Mouse (Mus musculus): ENCODE measurements around the gene Usp40.

The Usp40 gene

DNA sequence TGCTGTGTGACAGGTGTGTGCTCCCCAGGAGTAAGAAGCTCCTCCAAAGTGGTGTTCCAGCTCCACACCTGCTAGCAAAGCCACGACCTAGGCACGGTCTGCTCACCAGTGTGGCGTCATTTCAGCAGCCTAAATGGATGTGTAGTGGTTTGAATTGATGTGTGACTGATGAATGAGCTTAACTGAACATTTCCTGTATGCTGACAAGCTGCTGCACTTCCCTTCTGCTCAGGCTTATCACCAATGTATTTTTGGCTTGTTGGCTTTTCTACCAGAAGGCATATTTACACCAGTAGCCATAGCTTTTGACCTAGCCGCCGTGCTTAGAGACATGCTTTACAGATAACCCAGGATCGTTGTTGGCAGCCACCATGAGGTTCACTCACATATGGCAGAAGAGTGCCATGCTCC is 60.7 kb downstream of the Usp40 start:
- no peak for DNase-seq (ENCODE audit: low spot score)

DNA sequence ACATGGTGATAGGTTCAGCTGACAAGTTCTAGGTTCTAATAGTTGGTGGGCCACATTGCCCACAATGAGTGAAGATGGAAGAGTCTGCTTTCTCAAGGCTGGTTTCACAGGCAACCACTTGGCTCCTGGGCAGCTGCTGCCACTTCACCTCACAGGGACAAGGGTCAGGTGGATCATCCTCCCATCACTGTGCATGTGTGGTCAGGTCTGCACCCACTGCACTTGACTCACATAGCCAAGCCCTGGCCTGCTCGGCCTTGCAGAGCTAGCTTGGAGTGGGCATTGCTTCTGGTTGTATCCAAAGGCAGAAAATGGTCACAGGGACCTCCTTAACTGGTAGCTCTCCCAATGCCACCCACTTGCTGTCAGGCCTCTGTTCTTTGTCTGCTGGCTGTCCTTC is 66.6 kb downstream of the Usp40 start:
- no peak for DNase-seq (ENCODE audit: low spot score)

DNA sequence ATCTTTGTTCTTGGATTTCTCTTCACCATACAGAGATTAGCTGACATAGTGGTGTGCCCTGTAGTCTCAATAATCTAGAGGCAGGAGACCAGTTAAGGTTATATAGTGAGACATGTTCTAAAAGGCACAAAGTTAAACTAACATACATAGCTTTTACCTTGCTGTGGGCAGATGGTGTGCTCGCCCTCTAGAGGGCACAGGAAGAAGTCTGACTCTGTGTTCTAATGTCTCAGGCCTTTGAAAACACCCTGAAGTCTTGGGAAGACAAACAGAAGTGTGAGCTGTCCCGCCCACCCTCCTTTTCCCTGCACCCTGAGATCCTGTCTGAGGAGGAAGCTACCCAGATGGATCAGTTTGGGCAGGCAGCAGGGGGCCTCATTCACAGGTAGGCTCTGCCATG is 71.8 kb downstream of the Usp40 start:
- no peak for DNase-seq (ENCODE audit: low spot score)

DNA sequence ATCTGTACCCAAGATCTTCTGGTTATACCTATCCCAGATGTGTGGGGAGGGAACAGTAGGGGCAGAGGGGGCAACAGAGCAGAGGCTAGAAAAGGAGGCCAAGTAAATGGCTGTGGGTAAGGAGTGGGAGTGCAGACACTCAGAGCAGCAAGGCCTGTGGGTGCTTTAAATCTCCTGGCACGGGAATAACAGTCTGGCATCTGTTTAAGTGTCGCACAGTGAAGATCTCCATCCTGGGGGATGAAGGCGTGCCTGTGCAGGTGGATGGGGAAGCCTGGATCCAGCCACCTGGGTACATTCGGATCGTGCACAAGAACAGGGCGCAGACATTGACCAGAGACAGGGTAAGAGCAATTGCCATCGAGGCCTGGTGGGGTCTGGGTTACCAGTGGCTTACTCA is 72.3 kb downstream of the Usp40 start:
- no peak for DNase-seq (ENCODE audit: low spot score)

DNA sequence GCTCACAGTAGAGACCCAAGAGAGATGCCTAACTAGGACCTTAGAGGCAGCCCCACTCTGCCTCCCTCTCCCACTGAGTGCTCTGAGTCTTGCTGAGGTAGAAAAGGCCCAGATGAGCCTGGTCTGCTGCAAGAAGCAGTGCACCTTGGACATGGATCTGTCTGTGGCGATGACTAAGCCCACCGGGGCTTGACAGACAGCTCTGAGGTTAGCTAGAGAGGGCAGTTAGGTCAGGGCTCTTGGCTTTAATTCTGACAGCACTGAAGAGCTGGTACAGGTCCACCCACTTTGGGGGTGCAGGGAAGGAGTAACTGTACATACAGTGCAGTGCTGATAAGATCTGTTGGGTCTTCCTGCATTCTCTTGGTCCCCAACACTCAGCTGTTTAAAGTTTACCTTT is 72.8 kb downstream of the Usp40 start:
- no peak for DNase-seq (ENCODE audit: low spot score)

DNA sequence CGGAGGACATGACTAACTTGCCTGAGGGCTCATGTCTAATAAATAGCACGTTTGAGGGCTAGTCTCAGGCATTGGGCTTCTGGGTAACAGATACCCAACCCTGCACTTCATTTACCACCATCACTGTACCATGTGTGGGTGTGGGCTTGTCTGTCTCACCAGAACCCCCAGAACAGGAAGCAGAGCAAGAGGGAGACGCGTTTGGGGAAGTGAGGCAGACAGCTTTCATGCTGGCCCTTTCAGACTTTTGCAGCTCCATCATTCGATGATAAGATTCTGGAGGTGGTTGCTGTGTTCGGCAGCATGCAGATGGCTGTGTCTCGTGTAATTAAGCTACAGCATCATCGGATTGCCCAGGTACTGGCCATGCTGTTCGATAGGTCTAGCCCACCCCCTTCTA is 73.3 kb downstream of the Usp40 start:
- no peak for DNase-seq (ENCODE audit: low spot score)

DNA sequence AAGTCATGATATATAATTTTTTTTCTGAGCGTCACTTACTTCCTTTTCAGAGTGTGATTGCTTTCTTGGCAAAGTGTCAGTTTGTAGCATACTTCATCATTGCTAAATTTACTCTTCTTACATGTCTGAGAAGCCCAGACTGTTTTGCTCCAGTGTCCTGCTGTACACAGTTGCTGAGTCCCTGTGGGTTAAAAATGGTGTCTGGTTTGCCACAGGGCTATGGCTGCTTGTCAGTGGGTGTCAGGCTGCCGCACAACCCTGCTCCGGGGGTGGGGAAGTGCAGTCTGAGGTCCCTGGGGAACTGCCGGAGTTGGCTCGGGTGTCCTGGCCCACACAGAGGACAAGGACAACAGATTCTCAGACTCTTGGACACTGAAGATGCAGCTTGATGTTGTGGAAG is 75.3 kb downstream of the Usp40 start:
- DNase-seq (ENCODE audit: low spot score) = no peak

DNA sequence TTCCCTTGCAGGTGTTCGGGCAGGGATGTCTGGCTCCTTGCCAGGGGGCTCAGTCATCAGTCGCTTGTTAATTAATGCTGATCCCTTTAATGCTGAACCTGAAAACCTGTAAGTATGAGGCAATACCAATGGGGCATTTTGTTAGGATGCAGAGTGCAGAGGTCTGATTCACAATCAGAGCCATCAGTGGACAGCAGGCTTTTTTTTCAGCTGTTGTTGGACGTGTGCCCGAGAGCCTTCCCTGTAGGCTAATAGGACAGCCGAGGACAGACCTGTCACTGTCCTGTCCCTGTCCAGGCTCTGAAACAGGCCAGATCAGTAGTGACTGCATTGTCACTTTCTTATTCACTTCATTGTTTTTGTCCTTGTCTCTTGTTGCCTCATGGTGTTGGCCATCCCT is 78.6 kb downstream of the Usp40 start:
- DNase-seq (ENCODE audit: low spot score) = no peak

DNA sequence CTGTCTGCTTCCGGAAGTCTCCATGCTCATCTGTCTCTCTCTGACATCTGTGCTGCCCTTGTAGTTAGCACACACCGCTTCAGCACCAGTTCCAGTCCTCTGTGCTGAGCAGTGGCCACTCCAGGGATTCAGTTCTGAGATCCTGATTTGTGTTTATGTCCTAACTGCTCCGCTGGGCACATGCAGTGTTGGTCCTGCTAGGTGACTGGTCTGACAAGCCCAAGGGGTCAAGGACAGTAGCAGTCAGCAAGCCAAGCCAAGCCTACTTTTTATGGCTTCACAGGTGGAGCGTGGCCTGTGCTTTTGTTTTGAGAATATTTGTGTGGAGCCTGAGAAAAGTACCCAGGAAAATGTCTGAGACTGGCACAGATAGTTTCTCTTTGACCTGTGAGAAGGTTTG is 83.5 kb downstream of the Usp40 start:
- DNase-seq (ENCODE audit: low spot score) = no peak

DNA sequence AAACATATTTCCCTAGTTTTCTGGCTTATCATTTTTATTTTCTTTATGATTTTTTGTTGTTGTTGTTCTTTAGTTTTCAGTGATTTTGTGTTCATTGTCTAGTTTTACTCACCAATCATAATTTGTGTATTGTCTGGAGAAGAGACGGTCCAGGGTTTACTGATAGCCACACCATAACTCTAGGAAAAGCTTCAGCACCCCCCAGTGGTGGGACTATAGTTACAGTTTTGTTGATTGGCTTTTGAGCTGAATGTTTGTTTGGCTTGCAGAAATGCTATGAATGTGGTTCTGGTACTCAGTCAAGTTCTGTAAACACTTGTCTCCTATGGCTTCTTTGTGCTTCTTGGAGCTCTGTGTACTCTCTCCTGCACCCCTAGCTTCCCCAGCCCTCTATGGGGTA is 85.7 kb downstream of the Usp40 start:
- no peak for DNase-seq (ENCODE audit: low spot score)

DNA sequence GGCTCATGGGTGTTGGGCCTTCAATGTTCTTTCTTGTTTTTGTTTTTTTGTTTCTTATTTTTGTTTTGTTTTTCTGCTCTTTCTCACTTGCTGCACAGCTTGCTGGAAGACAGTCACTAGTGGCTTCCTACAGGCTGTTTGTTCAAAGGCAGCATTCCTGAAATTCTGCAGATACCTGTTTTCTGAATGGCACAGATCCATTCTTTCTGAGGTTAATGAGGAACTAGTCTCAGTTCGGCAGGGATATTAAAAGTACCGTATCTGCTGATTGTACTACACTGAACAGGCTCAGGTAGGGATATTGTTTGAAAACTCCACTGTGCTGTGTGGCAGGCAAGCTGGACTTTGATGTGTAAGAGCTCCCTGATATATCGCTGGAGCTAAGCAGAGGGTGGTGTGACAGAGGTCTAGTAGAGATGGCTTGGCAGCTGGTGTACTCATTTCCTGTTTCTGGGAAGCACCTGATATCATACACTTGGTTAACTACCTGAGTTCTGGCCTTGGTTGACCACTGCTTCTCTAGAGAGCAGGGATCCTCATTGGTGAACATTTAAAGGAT is 88.2 kb downstream of the Usp40 start:
- no peak for DNase-seq (ENCODE audit: low spot score)

DNA sequence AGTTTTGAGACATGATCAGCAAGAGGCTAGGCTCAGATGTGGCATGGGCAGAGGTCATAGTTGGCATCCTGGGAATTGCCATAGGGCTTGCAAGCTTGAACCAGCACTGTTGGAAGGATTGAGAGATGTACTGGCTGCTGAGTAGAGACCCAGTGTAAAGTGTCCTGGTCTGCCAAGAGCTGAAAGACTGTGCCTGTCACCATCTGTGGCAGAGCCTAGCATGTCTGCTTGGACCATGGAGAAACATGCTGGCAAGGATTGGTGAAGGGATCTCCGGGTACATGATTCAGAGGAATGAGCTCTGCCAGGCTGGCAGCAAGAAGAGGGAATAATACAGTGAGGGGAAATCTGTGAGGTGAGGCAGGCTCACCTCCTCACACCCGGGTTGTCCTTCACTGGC is 90.3 kb downstream of the Usp40 start:
- DNase-seq (ENCODE audit: low spot score) = no peak

DNA sequence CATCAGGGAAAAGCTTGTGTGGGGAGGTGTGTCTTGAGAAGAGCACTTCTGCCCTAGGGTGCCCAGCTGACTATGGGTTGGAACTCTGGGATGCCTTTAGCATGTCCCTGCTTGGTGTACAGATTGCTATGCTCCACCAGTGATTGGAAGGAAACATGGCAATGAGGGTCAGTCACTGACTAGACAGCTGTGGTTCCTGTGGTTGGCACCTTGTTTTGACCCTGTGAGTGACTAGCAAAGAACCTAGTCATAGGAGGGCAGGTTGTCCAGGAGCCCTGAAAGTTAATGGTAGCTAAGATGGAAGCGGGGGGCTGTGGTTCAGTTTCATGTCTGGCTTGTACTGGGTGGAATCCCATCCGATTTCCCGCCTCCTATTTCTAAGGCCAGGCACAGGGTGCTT is 91.0 kb downstream of the Usp40 start:
- no peak for DNase-seq (ENCODE audit: low spot score)

DNA sequence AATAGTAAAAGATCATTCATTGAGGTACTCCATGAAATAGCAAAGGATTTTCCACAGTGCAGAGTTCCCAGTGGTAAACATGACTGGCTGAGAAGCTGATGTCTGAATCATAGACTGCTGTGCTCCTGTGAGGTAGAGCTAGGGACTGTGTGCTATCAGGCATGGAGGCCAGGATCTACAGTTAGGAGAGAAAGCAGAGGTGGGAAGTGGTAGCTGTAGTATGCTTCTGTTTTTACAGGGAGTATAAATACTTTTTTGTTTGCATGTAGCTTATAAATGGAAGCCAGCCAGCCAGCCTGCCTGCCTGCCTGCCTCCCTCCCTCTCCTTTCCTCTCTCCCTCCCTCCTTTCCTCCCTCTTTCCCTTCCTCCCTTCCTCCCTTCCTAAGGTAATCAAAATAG is 95.0 kb downstream of the Usp40 start:
- no peak for DNase-seq (ENCODE audit: low spot score)

DNA sequence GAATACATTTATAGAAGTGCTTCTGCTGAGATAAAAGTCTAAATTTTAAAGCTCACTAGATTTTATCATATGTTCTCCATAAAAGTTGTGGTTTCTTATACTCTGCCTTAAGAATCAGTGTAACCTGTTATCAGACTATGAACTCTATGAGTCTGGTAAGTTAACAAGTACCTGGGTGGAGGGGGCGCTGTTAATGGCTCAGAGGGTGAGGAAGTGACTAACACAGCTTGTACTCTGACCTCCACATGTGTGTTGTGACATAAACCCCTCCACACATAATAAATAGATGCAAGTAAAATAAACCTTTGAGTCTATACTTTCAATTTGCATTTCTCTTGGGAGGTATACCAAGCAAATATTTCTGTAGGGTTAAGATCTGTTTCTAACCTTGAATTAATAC is 97.9 kb downstream of the Usp40 start:
- no peak for DNase-seq (ENCODE audit: low spot score)

DNA sequence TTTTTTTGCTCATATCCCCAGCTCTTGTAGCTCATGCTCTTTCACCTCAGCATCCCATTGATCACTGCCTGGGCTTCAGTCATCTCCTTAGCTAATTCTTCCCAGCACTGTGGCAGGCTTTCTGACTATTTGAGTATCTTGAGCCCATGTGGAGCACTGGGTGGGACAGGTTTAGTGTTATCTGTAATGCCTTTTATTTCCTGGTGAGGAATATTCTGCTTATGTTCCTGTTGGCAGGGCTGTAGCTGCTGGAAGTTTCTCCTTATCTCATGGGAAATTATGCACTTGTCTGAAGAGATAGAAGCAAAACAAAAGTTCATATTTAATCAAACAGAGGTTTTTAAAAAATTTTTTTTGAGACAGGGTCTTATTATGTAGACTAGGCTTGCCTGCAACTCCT is 98.8 kb downstream of the Usp40 start:
- DNase-seq (ENCODE audit: low spot score) = no peak

DNA sequence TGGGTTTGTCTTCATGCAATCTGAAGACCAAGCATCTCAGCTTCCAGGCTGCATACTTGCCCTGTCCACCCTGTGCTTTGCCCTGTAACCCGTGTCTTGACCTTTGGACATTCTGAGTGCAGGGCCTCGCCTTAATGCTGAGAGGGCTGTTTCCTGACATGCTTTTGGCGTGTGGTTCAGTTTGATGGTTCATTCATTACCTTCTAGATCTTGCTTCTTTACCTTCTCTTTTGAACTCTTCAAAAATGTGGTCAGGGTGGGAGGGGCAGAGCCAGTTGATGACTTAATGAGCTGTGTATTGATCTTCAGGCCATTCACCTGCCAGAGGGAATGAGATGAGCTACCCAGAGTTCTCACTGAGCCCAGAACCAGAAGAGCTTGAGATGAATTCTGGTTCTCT is 99.6 kb downstream of the Usp40 start:
- DNase-seq (ENCODE audit: low spot score) = no peak

DNA sequence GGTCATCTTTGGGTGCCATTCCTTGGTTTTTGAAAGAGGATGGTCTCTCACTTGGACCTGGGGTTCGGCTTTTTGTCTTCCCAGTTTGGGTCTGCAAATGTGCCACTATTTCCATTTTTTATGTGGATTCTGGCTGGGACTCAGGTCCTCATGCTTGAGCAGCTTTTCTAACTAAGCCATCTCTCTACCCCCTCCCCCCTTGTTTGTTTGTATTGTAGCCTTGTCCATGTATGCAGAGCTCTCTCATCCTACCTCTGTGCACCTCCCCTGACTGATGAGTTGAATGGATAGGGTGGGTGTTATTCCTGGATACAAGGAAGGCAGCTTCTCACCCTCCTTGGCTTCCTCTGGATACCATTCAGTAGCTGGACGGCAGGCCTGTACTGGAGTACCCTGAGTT is 100.3 kb downstream of the Usp40 start:
- DNase-seq (ENCODE audit: low spot score) = no peak

DNA sequence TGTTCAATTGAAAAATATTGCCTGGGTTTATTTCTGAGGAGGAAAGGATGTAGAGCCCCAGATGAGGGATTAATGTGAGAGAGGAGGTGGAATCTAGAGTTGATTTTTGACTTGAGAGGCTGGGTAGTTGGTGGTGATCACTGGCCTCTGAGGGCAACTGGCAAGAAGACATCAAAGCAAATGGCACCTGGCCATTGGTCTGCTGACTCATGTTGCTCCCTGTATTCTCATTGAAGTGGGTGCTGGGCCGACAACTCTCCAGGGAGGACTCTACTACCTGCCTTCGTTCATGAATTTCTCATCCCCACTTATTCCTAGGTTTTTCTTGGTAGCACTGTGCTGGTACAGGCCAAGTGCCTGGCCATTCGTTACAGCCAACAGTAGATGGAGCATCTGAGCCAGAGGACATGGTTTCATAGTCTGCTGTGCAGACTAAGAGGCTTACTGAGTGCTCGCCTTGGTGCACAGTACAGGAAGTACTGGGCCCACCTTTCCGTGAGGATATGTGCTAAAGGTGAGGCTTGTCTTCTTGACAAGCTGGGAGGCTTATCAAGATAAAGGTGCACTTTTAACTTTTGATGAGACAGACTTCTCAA is 101.9 kb downstream of the Usp40 start:
- no peak for DNase-seq (ENCODE audit: low spot score)

DNA sequence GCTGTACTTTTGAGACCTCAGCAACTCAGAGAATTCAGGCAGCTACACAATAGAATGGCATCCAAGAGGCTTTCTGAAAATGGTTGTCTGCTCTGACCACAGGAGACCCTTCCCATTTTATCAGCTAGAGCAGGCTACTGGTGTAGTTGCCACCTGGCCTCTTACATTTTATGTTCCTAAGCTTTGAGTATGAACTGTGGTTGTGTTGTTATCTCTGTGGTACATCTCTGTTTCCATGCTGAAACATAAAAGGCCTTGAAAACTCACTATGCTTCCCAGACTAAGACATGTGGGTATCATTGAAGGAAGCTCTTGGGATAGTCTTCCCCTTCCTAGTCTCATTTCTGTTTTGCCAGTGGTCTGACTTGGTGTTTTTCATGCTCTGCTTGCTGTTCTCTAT is 106.2 kb downstream of the Usp40 start:
- no peak for DNase-seq (ENCODE audit: low spot score)

DNA sequence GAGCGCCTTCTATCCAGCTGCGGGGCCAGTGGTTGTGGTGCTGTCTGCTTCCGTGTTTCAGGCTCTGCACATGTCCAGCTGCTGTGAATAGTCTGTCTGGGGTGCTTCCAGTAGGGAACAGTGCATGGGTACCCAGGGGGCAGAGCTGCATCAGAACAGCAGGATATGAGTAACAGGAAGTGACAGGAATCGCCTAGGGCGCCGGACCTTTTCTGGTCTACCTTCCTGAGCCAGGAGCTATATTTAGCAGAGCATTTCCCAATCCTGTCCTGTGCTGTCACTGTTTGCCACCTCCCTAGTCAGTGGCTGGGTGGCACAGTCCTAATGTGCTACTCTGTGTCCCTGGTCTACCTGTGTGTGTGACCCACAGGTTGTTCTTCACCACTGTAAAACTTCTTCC is 107.4 kb downstream of the Usp40 start:
- no peak for DNase-seq (ENCODE audit: low spot score)

DNA sequence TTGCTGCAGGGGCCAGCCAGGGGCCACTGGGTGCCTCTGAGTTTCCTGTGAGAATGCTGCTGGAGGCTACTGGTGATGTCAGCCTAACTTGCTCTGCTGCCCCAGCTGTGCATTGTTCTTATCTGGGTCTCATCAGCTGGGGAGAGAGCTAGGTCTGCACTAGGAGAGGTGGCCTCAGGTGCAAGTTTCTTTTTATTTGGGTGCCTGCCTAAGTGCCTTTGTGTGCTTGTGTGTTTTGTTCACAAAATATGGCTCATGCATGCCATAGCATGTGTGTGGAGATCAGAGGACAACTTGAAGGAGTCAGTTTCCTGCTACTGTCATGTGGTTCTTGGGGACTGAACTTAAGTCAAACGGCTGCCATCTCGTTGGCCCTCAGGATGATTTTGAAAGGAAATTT is 108.7 kb downstream of the Usp40 start:
- no peak for DNase-seq (ENCODE audit: low spot score)

DNA sequence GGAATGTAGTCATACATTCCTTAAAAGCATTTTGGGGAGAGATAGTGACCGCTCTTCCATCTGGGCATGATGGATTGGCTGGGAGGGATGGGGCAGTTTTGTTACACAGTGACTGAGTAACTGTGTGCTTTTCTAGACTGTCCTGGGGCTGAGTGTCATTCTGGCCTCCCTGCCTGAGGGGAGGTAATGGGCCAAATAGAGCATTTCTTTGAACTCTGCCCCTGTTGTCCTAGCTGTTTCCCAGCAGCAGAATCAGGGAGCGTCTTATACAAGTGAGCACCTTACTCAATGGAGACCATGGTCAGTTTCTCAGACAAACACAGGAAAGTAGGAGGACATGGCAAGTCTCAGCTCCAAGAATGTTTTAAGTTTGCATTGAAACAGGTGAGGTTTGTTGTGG is 111.4 kb downstream of the Usp40 start:
- DNase-seq (ENCODE audit: low spot score) = no peak
